Comparison of ENCODE assay signal across 24 mouse cellular contexts in the genomic region with DNA sequence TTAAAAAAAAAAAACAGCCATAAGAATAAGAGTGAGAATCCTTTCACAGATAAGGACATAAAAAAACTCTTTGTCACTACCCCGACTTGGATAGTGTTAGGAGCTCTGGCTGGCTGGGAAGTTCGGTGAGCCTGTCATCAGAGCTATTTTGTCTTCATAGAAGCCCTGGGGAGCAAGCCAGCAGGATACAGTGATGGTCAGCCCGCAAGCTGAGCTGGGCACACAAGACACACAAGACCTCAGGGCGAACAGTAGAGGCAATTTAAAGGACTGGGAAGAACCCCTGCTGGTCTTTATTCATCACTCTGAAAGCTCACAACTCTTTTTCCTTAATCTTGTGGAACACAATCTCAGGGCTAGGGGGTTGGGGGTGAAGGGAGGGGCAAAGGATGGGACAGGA.
DNase-seq lines count a peak whose midpoint lies in the region; ATAC-seq and TF ChIP-seq lines count a peak whose summit lies in the region.
"Had no signal": no experiment of that assay in that cellular context is flagged by ENCODE, and none has a peak within 500 bp of the region (broad histone marks: within the 10 kb centered on the region; RNA-seq: fewer than 3 reads in every experiment).

No protein-coding gene starts in this region.

- peaks cover 38% of the 10 kb centered on the region for H3K4me1 ChIP-seq in kidney, embryonic 15.5 days
- H3K4me1 ChIP-seq in ES-Bruce4 (ENCODE audit: control insufficient read depth, insufficient read depth, low read length): peaks cover 6% of the 10 kb centered on the region
- H3K4me1 ChIP-seq: liver, embryonic 13.5 days; megakaryocyte, embryonic 14.5 days had no signal

- 0 out of 2 replicates have a peak, but pooled peaks cover 9% of the 10 kb centered on the region for H3K36me3 ChIP-seq in kidney, embryonic 15.5 days
- H3K36me3 ChIP-seq in ES-Bruce4 (ENCODE audit: control insufficient read depth, insufficient read depth, low read length, poor library complexity, severe bottlenecking): no peaks in the 10 kb centered on the region
- H3K36me3 ChIP-seq: G1E; liver, embryonic 13.5 days had no signal

- no peak for ATAC-seq in kidney, embryonic 15.5 days (replicated peaks; ENCODE audit: low FRiP score)

- TF ChIP-seq POLR2A in ES-Bruce4 (IDR thresholded peaks at IDR 0.05; ENCODE audit: insufficient read depth, low read length): no peak

- H3K9ac ChIP-seq in kidney, embryonic 15.5 days: no peak overlapping the region
- H3K9ac ChIP-seq in ES-Bruce4 (ENCODE audit: low read depth, poor library complexity, severe bottlenecking): no peak overlapping the region
- H3K9ac ChIP-seq: heart, embryonic 13.5 days; limb, embryonic 15.5 days; liver, embryonic 13.5 days; midbrain, embryonic 12.5 days had no signal

- TF ChIP-seq CTCF in gastrocnemius, adult 2 months (IDR thresholded peaks at IDR 0.05): no peak
- no peak for TF ChIP-seq CTCF in ES-Bruce4 (IDR thresholded peaks at IDR 0.05; ENCODE audit: low read depth, low read length)

- intact Hi-C loops in gastrocnemius, adult 2 months (cut with DNase I): no loop called here

- no peaks in the 10 kb centered on the region for H3K27me3 ChIP-seq in kidney, embryonic 15.5 days
- no peaks in the 10 kb centered on the region for H3K27me3 ChIP-seq in ES-Bruce4 (ENCODE audit: control insufficient read depth, insufficient read depth, low read length, poor library complexity, severe bottlenecking)
- H3K27me3 ChIP-seq: heart, embryonic 13.5 days; limb, embryonic 15.5 days; liver, embryonic 13.5 days; megakaryocyte, embryonic 14.5 days had no signal

- H3K9me3 ChIP-seq in kidney, embryonic 15.5 days (replicated peaks): no peaks in the 10 kb centered on the region
- no peaks in the 10 kb centered on the region for H3K9me3 ChIP-seq in ES-Bruce4 (replicated peaks; ENCODE audit: control insufficient read depth, insufficient read depth, low read length, poor library complexity, severe bottlenecking)
- H3K9me3 ChIP-seq: heart, embryonic 13.5 days; limb, embryonic 10.5 days; limb, embryonic 15.5 days; liver, embryonic 13.5 days; midbrain, embryonic 12.5 days had no signal

- DNase-seq in gastrocnemius, adult 2 months: no peak
- no peak for DNase-seq in gastrocnemius, postnatal 10 days
- DNase-seq in kidney, postnatal 25 days: no peak
- DNase-seq in ES-CJ7 (ENCODE audit: low read depth, low spot score): peak; percentile 70
- no peak for DNase-seq in right cerebral cortex, postnatal 10 days (ENCODE audit: low spot score in 2 of 2)
- DNase-seq: adrenal gland, postnatal 10 days; B cell, adult 2 months; cerebellum, adult 11 months; cerebellum, adult 9-10 months; cerebellum, postnatal 36 days; gastrocnemius, postnatal 14 days; kidney, adult 9 months; kidney, postnatal 14 days; liver, embryonic 13.5 days; right cerebral cortex, postnatal 14 days; thymus, postnatal 14 days had no signal

- no peak overlapping the region for H3K4me3 ChIP-seq in gastrocnemius, adult 2 months
- no peak overlapping the region for H3K4me3 ChIP-seq in kidney, embryonic 15.5 days (replicated peaks)
- no peak overlapping the region for H3K4me3 ChIP-seq in ES-Bruce4 (ENCODE audit: low read depth, low read length)
- H3K4me3 ChIP-seq: heart, embryonic 13.5 days; limb, embryonic 10.5 days; limb, embryonic 15.5 days; liver, embryonic 13.5 days; megakaryocyte, embryonic 14.5 days; midbrain, embryonic 12.5 days had no signal

- 50% methylated on average over 4 of the region's 4 CpGs for WGBS in kidney, embryonic 15.5 days

- no peak overlapping the region for H3K4me2 ChIP-seq in kidney, embryonic 15.5 days
- H3K4me2 ChIP-seq: heart, embryonic 13.5 days; limb, embryonic 15.5 days; liver, embryonic 13.5 days; midbrain, embryonic 12.5 days had no signal

- TF ChIP-seq EP300 in ES-Bruce4 (IDR thresholded peaks at IDR 0.05; ENCODE audit: insufficient read depth, low read depth, low read length): 0 out of 2 replicates have a peak, but pooled peaks have one; percentile 51

- H3K27ac ChIP-seq in gastrocnemius, adult 2 months: peak overlapping the region; percentile 8; the same call in 1 of the 2 replicates
- H3K27ac ChIP-seq in kidney, embryonic 15.5 days: peak overlapping the region; percentile 16; the same call in 1 of the 2 replicates
- no peak overlapping the region for H3K27ac ChIP-seq in ES-Bruce4 (ENCODE audit: insufficient read depth, low read length)
- H3K27ac ChIP-seq: heart, embryonic 13.5 days; limb, embryonic 10.5 days; limb, embryonic 15.5 days; liver, embryonic 13.5 days; midbrain, embryonic 12.5 days had no signal
